Mouse (Mus musculus) midbrain, postnatal 0 days (tissue): ENCODE measurements around the gene Gm20388. TPM values are rescaled to one million over a fixed set of nuclear protein-coding genes. Genes with fewer than 3 reads are reported as not detected.

Experiments used
- ATAC-seq: fragments of 200-750 bp; cut with Nextera tagmentation; 2 replicates; pipeline ENCODE4 v1.8.0; 2017; ENCODE audit warnings: moderate number of reproducible peaks, mild to moderate bottlenecking, moderate TSS enrichment, moderate library complexity; ENCODE audit not compliant: low FRiP score
- DNase-seq: peaks from one replicate; pipeline ENCODE4 v3.0.0-alpha.2; 2015; ENCODE audit warnings: low spot score
- H3K27ac ChIP-seq: fragments of 300-500 bp; sonication (generic); 2 replicates; pipeline ENCODE4 v1.5.1; 2014; ENCODE audit warnings: low read depth, mild to moderate bottlenecking, low read length, mixed read lengths
- H3K27me3 ChIP-seq: fragments of 300-500 bp; sonication (generic); 2 replicates; pipeline ENCODE4 v1.6.1; 2014; ENCODE audit warnings: low read length, control low read depth, mixed read lengths; ENCODE audit not compliant: insufficient read depth
- H3K36me3 ChIP-seq: fragments of 300-500 bp; sonication (generic); 2 replicates; pipeline ENCODE4 v1.6.1; 2014; ENCODE audit warnings: low read length, control low read depth, mixed read lengths; ENCODE audit not compliant: insufficient read depth
- H3K4me1 ChIP-seq: fragments of 300-500 bp; sonication (generic); 2 replicates; pipeline ENCODE4 v1.6.1; 2014; ENCODE audit warnings: mild to moderate bottlenecking, control low read depth, antibody characterized with exemption, low read length, mixed read lengths; ENCODE audit not compliant: insufficient read depth
- H3K4me2 ChIP-seq: fragments of 300-500 bp; sonication (generic); 2 replicates; pipeline ENCODE4 v1.6.1; 2014; ENCODE audit warnings: low read depth, mild to moderate bottlenecking, low read length, mixed read lengths; ENCODE audit not compliant: poor library complexity, severe bottlenecking
- H3K4me3 ChIP-seq: fragments of 300-500 bp; sonication (generic); 2 replicates; pipeline ENCODE4 v1.5.1; 2014; ENCODE audit warnings: low read depth, mild to moderate bottlenecking, low read length, moderate library complexity
- H3K9ac ChIP-seq: fragments of 300-500 bp; sonication (generic); replicated peaks from 2 replicates; pipeline ENCODE4 v1.6.1; 2014; ENCODE audit warnings: mild to moderate bottlenecking, low read length, moderate library complexity, mixed read lengths; ENCODE audit not compliant: poor library complexity, severe bottlenecking
- H3K9me3 ChIP-seq: fragments of 300-500 bp; sonication (generic); 2 replicates; pipeline ENCODE4 v1.6.1; 2016; ENCODE audit warnings: low read length, control low read depth
- CTCF ChIP-seq: IDR thresholded peaks from 2 replicates; pipeline ENCODE4 v1.5.1; 2016; ENCODE audit warnings: antibody characterized with exemption, mild to moderate bottlenecking
- WGBS: fragments of 180-500 bp; shearing (Covaris S2); extraction: QIAGEN DNeasy Blood & Tissue Kit; methylation state at CpG from one replicate; pipeline ENCODE4 v1.1.7; 2014; 5-methylcytosine and 5-hydroxymethylcytosine counted together
- polyA plus RNA-seq: library from polyadenylated mRNA; unstranded; fragments of >200 nt; fragmentation: Nextera tagmentation; extraction: Ambion mirVana; gene quantifications from 2 replicates; pipeline ENCODE4 v1.2.1, GENCODE M21; 2015
- total RNA-seq: library from RNA; depleted of rRNA; stranded (reverse); fragments of >200 nt; gene quantifications from 2 replicates; pipeline ENCODE4 v1.2.3, GENCODE M21; 2014

Gm20388 gene
- total and polyA plus RNA-seq, 2 experiments from 2014 or later, result 74.2 TPM; not detected in 1

- DNase-seq (no peak), ATAC-seq (no peak)
- no peaks in the 10 kb centered on the region for H3K4me1 ChIP-seq
- no peaks in the 10 kb centered on the region for H3K9me3 ChIP-seq
- no peak overlapping the region for H3K4me3 ChIP-seq
- peaks cover 29% of the 10 kb centered on the region for H3K36me3 ChIP-seq
- no peak for TF ChIP-seq CTCF
- 94% methylated on average over 12 of the region's 12 CpGs for WGBS
- H3K9ac ChIP-seq, result no peak overlapping the region
- no peak overlapping the region for H3K4me2 ChIP-seq
- H3K27me3 ChIP-seq, result no peaks in the 10 kb centered on the region
- no peak overlapping the region for H3K27ac ChIP-seq
Measured at GRCm38 (mm10) chr8:121559801-121560200, 1649.2 kb downstream of the Gm20388 start.

DNA sequence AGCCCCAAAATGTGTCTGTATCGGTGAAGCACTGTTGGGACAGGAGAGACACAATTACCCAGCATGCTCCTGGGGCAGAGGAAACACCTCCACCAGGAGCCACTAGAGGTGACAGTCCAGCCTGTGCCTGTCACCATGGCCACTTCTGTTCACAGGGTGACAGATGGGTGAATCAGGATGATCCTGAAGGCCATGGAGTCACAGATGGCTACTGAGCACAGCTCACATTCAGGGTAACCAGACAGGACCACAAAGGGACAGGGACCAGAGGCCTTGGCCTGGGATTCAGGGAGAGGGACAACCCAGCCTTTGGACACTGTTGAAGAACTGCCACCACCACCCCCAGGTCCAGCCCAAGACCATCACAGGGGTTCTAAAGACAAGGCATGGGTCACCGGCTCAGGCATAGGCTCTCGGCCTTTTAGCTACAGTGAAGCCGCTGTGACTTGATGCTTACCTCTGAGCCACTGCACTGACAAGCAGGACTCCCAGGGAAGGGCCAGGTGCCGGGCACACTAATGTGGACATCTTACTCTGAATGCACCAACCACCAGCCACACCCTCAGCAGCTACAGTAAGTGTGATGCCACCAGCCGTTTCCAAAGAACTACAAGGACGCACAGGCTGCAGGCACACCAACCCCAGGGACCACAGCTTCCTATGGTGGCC lies 1649.9 kb downstream of the Gm20388 start:
- Histone ChIP-seq H3K9me3 (no peaks in the 10 kb centered on the region), H3K4me3 (no peak overlapping the region), H3K9ac (no peak overlapping the region), H3K27me3 (no peaks in the 10 kb centered on the region), H3K4me2 (no peak overlapping the region), H3K36me3 (peaks cover 32% of the 10 kb centered on the region), H3K27ac (no peak overlapping the region), H3K4me1 (no peaks in the 10 kb centered on the region)
- ATAC-seq (no peak), DNase-seq (no peak)
- TF ChIP-seq CTCF, result no peak
- WGBS, result 92% methylated on average over 7 of the region's 7 CpGs

GRCm38 (mm10) chr8:121561636-121562345 lies 1651.2 kb downstream of the Gm20388 start:
- no peaks in the 10 kb centered on the region for H3K9me3 ChIP-seq
- 86% methylated on average over 15 of the region's 16 CpGs for WGBS
- ATAC-seq (no peak), DNase-seq (no peak)
- no peak overlapping the region for H3K9ac ChIP-seq
- no peak overlapping the region for H3K27ac ChIP-seq
- no peak for TF ChIP-seq CTCF
- H3K4me3 ChIP-seq, result no peak overlapping the region
- peaks cover 30% of the 10 kb centered on the region for H3K36me3 ChIP-seq
- no peaks in the 10 kb centered on the region for H3K27me3 ChIP-seq
- H3K4me1 ChIP-seq, result no peaks in the 10 kb centered on the region
- H3K4me2 ChIP-seq, result no peak overlapping the region

GRCm38 (mm10) chr8:121562941-121563351 lies 1652.3 kb downstream of the Gm20388 start:
- H3K27ac ChIP-seq, result no peak overlapping the region
- 78% methylated on average over 9 of the region's 9 CpGs for WGBS
- no peaks in the 10 kb centered on the region for H3K4me1 ChIP-seq
- H3K9me3 ChIP-seq, result no peaks in the 10 kb centered on the region
- DNase-seq, result no peak
- H3K36me3 ChIP-seq, result peaks cover 30% of the 10 kb centered on the region
- no peak for ATAC-seq
- H3K4me3 ChIP-seq, result no peak overlapping the region
- H3K4me2 ChIP-seq, result no peak overlapping the region
- no peak for TF ChIP-seq CTCF
- H3K27me3 ChIP-seq, result no peaks in the 10 kb centered on the region
- H3K9ac ChIP-seq, result no peak overlapping the region

GRCm38 (mm10) chr8:121563701-121564100 lies 1653.1 kb downstream of the Gm20388 start:
- no peaks in the 10 kb centered on the region for H3K9me3 ChIP-seq
- peaks cover 24% of the 10 kb centered on the region for H3K36me3 ChIP-seq
- H3K4me2 ChIP-seq, result no peak overlapping the region
- no peak for DNase-seq
- H3K27me3 ChIP-seq, result no peaks in the 10 kb centered on the region
- no peak overlapping the region for H3K27ac ChIP-seq
- WGBS, result 54% methylated on average over 6 of the region's 6 CpGs
- no peak overlapping the region for H3K9ac ChIP-seq
- no peaks in the 10 kb centered on the region for H3K4me1 ChIP-seq
- no peak for ATAC-seq
- H3K4me3 ChIP-seq, result no peak overlapping the region
- no peak for TF ChIP-seq CTCF

DNA sequence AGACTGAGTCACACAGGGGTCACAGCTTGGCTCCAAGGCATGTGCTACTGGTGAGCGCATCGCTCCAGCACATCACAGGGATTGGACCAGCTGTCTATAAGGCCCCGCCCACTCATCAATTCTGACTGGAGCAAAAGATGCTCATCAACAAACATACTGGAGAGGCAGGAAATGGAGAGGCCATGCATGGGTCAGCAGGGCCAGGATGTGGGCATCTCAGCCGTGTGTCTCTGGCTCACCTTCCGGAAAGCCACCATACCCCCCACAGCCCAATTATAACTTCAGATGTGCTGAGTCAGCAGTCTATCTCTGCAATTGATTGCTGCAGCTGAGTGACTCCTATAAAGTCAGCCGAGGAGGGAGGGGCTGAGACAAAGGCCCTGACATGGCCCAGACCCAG lies 1657.7 kb downstream of the Gm20388 start:
- Histone ChIP-seq H3K4me3 (no peak overlapping the region), H3K4me2 (no peak overlapping the region), H3K36me3 (peaks cover 10% of the 10 kb centered on the region; the same call in 1 of the 2 replicates), H3K9ac (no peak overlapping the region), H3K9me3 (no peaks in the 10 kb centered on the region), H3K27me3 (no peaks in the 10 kb centered on the region), H3K4me1 (no peaks in the 10 kb centered on the region), H3K27ac (no peak overlapping the region)
- DNase-seq (no peak), ATAC-seq (no peak)
- WGBS, result 81% methylated on average over 6 of the region's 6 CpGs
- no peak for TF ChIP-seq CTCF
